In the genomic region with DNA sequence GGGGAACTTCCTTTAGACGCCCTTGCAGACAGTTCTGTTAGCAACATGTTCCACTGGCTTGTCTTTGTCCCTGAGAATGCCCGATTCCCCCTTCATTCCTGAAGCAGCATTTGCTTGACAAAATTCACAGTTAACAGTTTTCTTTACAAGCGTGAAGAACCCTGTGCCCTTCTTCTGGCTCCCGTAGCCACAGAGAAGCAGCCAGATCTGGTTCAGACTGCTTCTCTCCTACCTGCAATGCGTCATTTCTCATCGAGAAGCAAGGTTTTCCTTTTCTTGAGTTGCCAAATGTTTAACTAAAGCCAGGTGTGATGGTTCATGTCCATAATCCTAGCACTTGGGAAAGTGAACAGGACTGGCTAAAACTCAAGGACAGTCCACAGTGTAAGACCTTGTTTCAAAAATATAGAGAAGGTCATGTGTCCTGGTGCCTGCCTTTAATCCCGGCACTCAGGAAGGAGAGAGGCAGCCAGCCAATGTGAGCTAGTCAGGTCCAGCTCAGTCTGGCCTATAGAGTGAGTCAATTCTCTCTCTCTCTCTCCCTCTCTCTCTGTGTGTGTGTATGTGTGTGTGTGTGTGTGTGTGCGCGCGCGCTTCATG, we compare ENCODE assay signal across 14 mouse cellular contexts. TPM values are rescaled to one million over a fixed set of nuclear protein-coding genes. Genes with fewer than 3 reads are reported as not detected.
DNase-seq lines count a peak whose midpoint lies in the region; ATAC-seq lines count a peak whose summit lies in the region.
"Had no signal": no experiment of that assay in that cellular context is flagged by ENCODE, and none has a peak within 500 bp of the region (broad histone marks: within the 10 kb centered on the region; RNA-seq: fewer than 3 reads in every experiment).

No protein-coding gene starts in this region.

- no peaks in the 10 kb centered on the region for H3K27me3 ChIP-seq in forebrain, embryonic 15.5 days
- H3K27me3 ChIP-seq in forebrain, embryonic 12.5 days, result no peaks in the 10 kb centered on the region
- H3K27me3 ChIP-seq: embryonic facial prominence, embryonic 12.5 days; neural tube, embryonic 13.5 days had no signal

- 77% methylated on average over 11 of the region's 11 CpGs for WGBS in forebrain, embryonic 15.5 days
- WGBS in forebrain, embryonic 12.5 days, result 92% methylated on average over 11 of the region's 11 CpGs

- no peak overlapping the region for H3K4me3 ChIP-seq in forebrain, embryonic 15.5 days
- no peak overlapping the region for H3K4me3 ChIP-seq in forebrain, embryonic 12.5 days (replicated peaks)
- H3K4me3 ChIP-seq: embryonic facial prominence, embryonic 12.5 days; neural tube, embryonic 13.5 days had no signal

- peaks cover 47% of the 10 kb centered on the region for H3K4me1 ChIP-seq in forebrain, embryonic 15.5 days
- H3K4me1 ChIP-seq in forebrain, embryonic 12.5 days, result peaks cover 15% of the 10 kb centered on the region

- H3K9ac ChIP-seq in forebrain, embryonic 15.5 days (replicated peaks), result no peak overlapping the region
- no peak overlapping the region for H3K9ac ChIP-seq in forebrain, embryonic 12.5 days
- H3K9ac ChIP-seq: embryonic facial prominence, embryonic 12.5 days; liver, embryonic 14.5 days; neural tube, embryonic 13.5 days had no signal

- intact Hi-C loops in heart, postnatal 10 days (cut with DNase I), result no loop called here

- ATAC-seq in forebrain, embryonic 15.5 days (replicated peaks), result no peak
- no peak for ATAC-seq in forebrain, embryonic 12.5 days (ENCODE audit: low FRiP score)

- H3K27ac ChIP-seq in forebrain, embryonic 15.5 days (replicated peaks), result peak overlapping the region; percentile 81
- no peak overlapping the region for H3K27ac ChIP-seq in forebrain, embryonic 12.5 days
- H3K27ac ChIP-seq: embryonic facial prominence, embryonic 12.5 days; liver, embryonic 14.5 days; neural tube, embryonic 13.5 days had no signal

- peak; percentile 57 for DNase-seq in ES-CJ7 (ENCODE audit: low read depth, low spot score)
- DNase-seq in adrenal gland, postnatal 14 days, result peak; percentile 68
- DNase-seq in heart, postnatal 10 days, result peak; percentile 50 to 53
- DNase-seq in embryo, embryonic 11 days, result no peak
- DNase-seq in thymus, postnatal 0 days (ENCODE audit: low spot score), result no peak
- DNase-seq in embryo, embryonic 9.5 days (ENCODE audit: extremely low spot score), result no peak
- DNase-seq: gastrocnemius, postnatal 14 days; right cerebral cortex, postnatal 14 days had no signal

- H3K4me2 ChIP-seq in forebrain, embryonic 15.5 days (replicated peaks), result no peak overlapping the region
- H3K4me2 ChIP-seq in forebrain, embryonic 12.5 days, result no peak overlapping the region
- H3K4me2 ChIP-seq: embryonic facial prominence, embryonic 12.5 days; neural tube, embryonic 13.5 days had no signal

- no peaks in the 10 kb centered on the region for H3K9me3 ChIP-seq in forebrain, embryonic 15.5 days
- H3K9me3 ChIP-seq in forebrain, embryonic 12.5 days, result no peaks in the 10 kb centered on the region
- H3K9me3 ChIP-seq: embryonic facial prominence, embryonic 12.5 days; neural tube, embryonic 13.5 days had no signal

- no peaks in the 10 kb centered on the region for H3K36me3 ChIP-seq in forebrain, embryonic 15.5 days
- no peaks in the 10 kb centered on the region for H3K36me3 ChIP-seq in forebrain, embryonic 12.5 days (replicated peaks)
- H3K36me3 ChIP-seq: embryonic facial prominence, embryonic 12.5 days; neural tube, embryonic 13.5 days had no signal

RNA-seq across cellular contexts. Expression of a gene that starts 3.2 kb away (rescaled TPM):
- 171 and 193 TPM in 2 replicates for polyA plus RNA-seq in forebrain, embryonic 15.5 days (2015; fragmentation: Nextera tagmentation; extraction: Ambion mirVana)
- 35.2 and 37.0 TPM in 2 replicates for polyA plus RNA-seq in forebrain, embryonic 12.5 days (2016; fragmentation: Nextera tagmentation; extraction: Ambion mirVana)
- total RNA-seq in adrenal gland, postnatal 14 days (2021), result 16.4 and 20.0 TPM in 2 replicates
- 1 to 10 TPM; 1.5 to 3.5 TPM for total RNA-seq in heart, postnatal 10 days (2021)
- 2.4 and 3.5 TPM in 2 replicates for polyA plus RNA-seq in thymus, postnatal 0 days (2015; fragmentation: Nextera tagmentation; extraction: Ambion mirVana)
- total RNA-seq: megakaryocyte-erythroid progenitor cell, adult 5-6 weeks had no signal

RNA-seq across cellular contexts. Expression of a gene that starts 3.4 kb away (rescaled TPM):
- 3.2 and 3.9 TPM in 2 replicates for polyA plus RNA-seq in forebrain, embryonic 15.5 days (2015; fragmentation: Nextera tagmentation; extraction: Ambion mirVana)
- polyA plus RNA-seq in forebrain, embryonic 12.5 days (2016; fragmentation: Nextera tagmentation; extraction: Ambion mirVana), result 5.9 and 7.5 TPM in 2 replicates
- total RNA-seq in adrenal gland, postnatal 14 days (2021), result 18.9 and 20.4 TPM in 2 replicates
- 10 to 100 TPM; 17.9 to 18.0 TPM for total RNA-seq in heart, postnatal 10 days (2021)
- polyA plus RNA-seq in thymus, postnatal 0 days (2015; fragmentation: Nextera tagmentation; extraction: Ambion mirVana), result 3.4 and 4.1 TPM in 2 replicates

RNA-seq across cellular contexts. Expression of a gene that starts 53.9 kb away (rescaled TPM):
- 51.5 and 54.3 TPM in 2 replicates for polyA plus RNA-seq in forebrain, embryonic 15.5 days (2015; fragmentation: Nextera tagmentation; extraction: Ambion mirVana)
- 53.1 and 59.3 TPM in 2 replicates for polyA plus RNA-seq in forebrain, embryonic 12.5 days (2016; fragmentation: Nextera tagmentation; extraction: Ambion mirVana)
- total RNA-seq in adrenal gland, postnatal 14 days (2021), result 63.6 and 78.6 TPM in 2 replicates
- 10 to 100 TPM; 43.5 to 44.8 TPM for total RNA-seq in heart, postnatal 10 days (2021)
- polyA plus RNA-seq in thymus, postnatal 0 days (2015; fragmentation: Nextera tagmentation; extraction: Ambion mirVana), result 19.0 and 19.4 TPM in 2 replicates

Comparison
In these comparisons a context has a peak if more than half of its experiments do, and no peak if none do; other contexts are left out.
1. DNase-seq: peak in ES-CJ7 (single experiment), adrenal gland, postnatal 14 days (single experiment) and heart, postnatal 10 days (2 of 2); none in embryo, embryonic 11 days (single experiment), thymus, postnatal 0 days (single experiment) and embryo, embryonic 9.5 days (single experiment).